Mouse (Mus musculus) cerebellum, postnatal 14 days (tissue): ENCODE results near the gene Gm10999.
"Not testable (repeated sequence)": the region's sequence is repeated elsewhere in the genome, so short reads cannot be mapped to it uniquely, and the experiment has no call there.

ENCODE experiments used
- DNase-seq, 2 experiments: peaks; one replicate each; pipeline ENCODE4 v3.0.0; 2021; ENCODE audit warnings: mixed read lengths in 2 of 2

Gene Gm10999

DNA sequence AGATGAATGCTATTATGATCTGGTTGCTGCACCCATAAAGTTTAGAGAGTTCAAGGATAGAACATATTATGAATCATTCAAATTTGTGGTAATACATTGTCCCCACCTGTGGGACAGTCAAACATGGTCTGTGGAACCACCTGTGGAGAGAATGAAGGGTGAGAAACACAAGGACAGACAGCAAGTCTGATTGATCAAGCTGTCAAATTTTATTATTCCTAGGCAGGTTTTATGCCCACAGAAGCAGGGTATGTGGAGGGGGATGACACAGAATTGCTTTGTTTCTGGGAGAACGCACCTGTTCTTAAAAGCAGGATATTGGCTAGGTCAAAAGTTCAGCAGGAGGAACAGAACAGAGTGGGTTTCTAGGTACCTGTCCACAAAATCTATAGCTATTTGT, at the start of gene Gm10999:
TSS of gene Gm10999 (minus strand) at position 101 of the 400 bp plus-strand sequence.
- DNase-seq: no peak

GRCm38 (mm10) chr8:129133475-129133874, 2.0 kb upstream of the Gm10999 start:
- no peak for DNase-seq

GRCm38 (mm10) chr8:129115761-129116160, 15.7 kb downstream of the Gm10999 start:
- DNase-seq: not testable (repeated sequence)
